Mouse (Mus musculus) lung, postnatal 0 days (tissue): ENCODE data around the gene Ppp2r5e. TPM values are rescaled to one million over a fixed set of nuclear protein-coding genes. Genes with fewer than 3 reads are reported as not detected.

Source experiments
- ATAC-seq: fragments of 200-750 bp; cut with Nextera tagmentation; 2 replicates; pipeline ENCODE4 v1.8.0; 2017; ENCODE audit warnings: moderate library complexity
- DNase-seq: peaks from one replicate; pipeline ENCODE4 v3.0.0-alpha.2; 2016; ENCODE audit warnings: low spot score
- H3K27ac ChIP-seq: fragments of 300-500 bp; sonication (generic); 2 replicates; pipeline ENCODE4 v1.5.1; 2014; ENCODE audit warnings: antibody characterized with exemption, mild to moderate bottlenecking, low read length, mixed read lengths
- H3K27me3 ChIP-seq: fragments of 300-500 bp; sonication (generic); replicated peaks from 2 replicates; pipeline ENCODE4 v1.6.1; 2014; ENCODE audit warnings: low read length, mixed read lengths; ENCODE audit not compliant: insufficient read depth
- H3K36me3 ChIP-seq: fragments of 300-500 bp; sonication (generic); 2 replicates; pipeline ENCODE4 v1.6.1; 2014; ENCODE audit warnings: low read length, mixed read lengths; ENCODE audit not compliant: insufficient read depth
- H3K4me1 ChIP-seq: fragments of 300-500 bp; sonication (generic); 2 replicates; pipeline ENCODE4 v1.6.1; 2014; ENCODE audit warnings: antibody characterized with exemption, low read depth, low read length, mixed read lengths; ENCODE audit not compliant: insufficient read depth
- H3K4me2 ChIP-seq: fragments of 300-500 bp; sonication (generic); replicated peaks from 2 replicates; pipeline ENCODE4 v1.6.1; 2014; ENCODE audit warnings: low read depth, mild to moderate bottlenecking, low read length, moderate library complexity, mixed read lengths
- H3K4me3 ChIP-seq: fragments of 300-500 bp; sonication (generic); 2 replicates; pipeline ENCODE4 v1.5.1; 2014; ENCODE audit warnings: low read depth, low read length
- H3K9ac ChIP-seq: fragments of 300-500 bp; sonication (generic); replicated peaks from 2 replicates; pipeline ENCODE4 v1.6.1; 2014; ENCODE audit warnings: low read depth, mild to moderate bottlenecking
- H3K9me3 ChIP-seq: fragments of 300-500 bp; sonication (generic); 2 replicates; pipeline ENCODE4 v1.6.1; 2016; ENCODE audit warnings: low read length, mixed read lengths
- CTCF ChIP-seq: IDR thresholded peaks from 2 replicates; pipeline ENCODE4 v1.5.1; 2016; ENCODE audit warnings: antibody characterized with exemption, mild to moderate bottlenecking
- EP300 ChIP-seq: IDR thresholded peaks from 2 replicates; pipeline ENCODE4 v1.6.1; 2016; ENCODE audit warnings: antibody characterized with exemption, mild to moderate bottlenecking, control low read depth
- WGBS: fragments of 180-500 bp; shearing (Covaris S2); extraction: QIAGEN DNeasy Blood & Tissue Kit; methylation state at CpG from one replicate; pipeline ENCODE4 v1.1.7; 2014; 5-methylcytosine and 5-hydroxymethylcytosine counted together
- polyA plus RNA-seq: library from polyadenylated mRNA; unstranded; fragments of >200 nt; fragmentation: Nextera tagmentation; extraction: Ambion mirVana; gene quantifications from 2 replicates; pipeline ENCODE4 v1.2.1, GENCODE M21; 2015

Gene Ppp2r5e
- polyA plus RNA-seq, 1 experiment from 2014 or later: 13.3 TPM

GRCm38 (mm10) chr12:75480031-75480430, 116.0 kb downstream of the Ppp2r5e start:
- ATAC-seq (no peak), DNase-seq (no peak)
- Histone ChIP-seq H3K27ac (no peak overlapping the region), H3K9ac (no peak overlapping the region), H3K4me3 (no peak overlapping the region), H3K4me1 (peaks cover 3% of the 10 kb centered on the region; the same call in 1 of the 2 replicates), H3K27me3 (no peaks in the 10 kb centered on the region), H3K36me3 (no peaks in the 10 kb centered on the region), H3K9me3 (no peaks in the 10 kb centered on the region), H3K4me2 (no peak overlapping the region)
- TF ChIP-seq EP300 (no peak), CTCF (no peak)
- WGBS: 76% methylated on average over 8 of the region's 8 CpGs

- ATAC-seq (peak; percentile 84), DNase-seq (peak; percentile 83)
- no peak overlapping the region for H3K4me2 ChIP-seq
- no peak overlapping the region for H3K9ac ChIP-seq
- H3K27ac ChIP-seq: peak overlapping the region; percentile 21
- 63% methylated on average over 8 of the region's 8 CpGs for WGBS
- no peaks in the 10 kb centered on the region for H3K27me3 ChIP-seq
- H3K4me3 ChIP-seq: no peak overlapping the region
- peaks cover 3% of the 10 kb centered on the region; the same call in 1 of the 2 replicates for H3K4me1 ChIP-seq
- no peaks in the 10 kb centered on the region for H3K36me3 ChIP-seq
- no peaks in the 10 kb centered on the region for H3K9me3 ChIP-seq
- TF ChIP-seq CTCF (no peak), EP300 (0 out of 2 replicates have a peak, but pooled peaks have one; percentile 17)
Measured at GRCm38 (mm10) chr12:75479375-75479898, 116.6 kb downstream of the Ppp2r5e start.

GRCm38 (mm10) chr12:75478596-75478995, 117.4 kb downstream of the Ppp2r5e start:
- Histone ChIP-seq H3K4me2 (no peak overlapping the region), H3K9ac (no peak overlapping the region), H3K36me3 (no peaks in the 10 kb centered on the region), H3K27ac (peak overlapping the region; percentile 43; the same call in 1 of the 2 replicates), H3K27me3 (no peaks in the 10 kb centered on the region), H3K9me3 (no peaks in the 10 kb centered on the region), H3K4me1 (peaks cover 3% of the 10 kb centered on the region; the same call in 1 of the 2 replicates), H3K4me3 (no peak overlapping the region)
- WGBS: 75% methylated on average over 3 of the region's 3 CpGs
- TF ChIP-seq CTCF: no peak
- no peak for TF ChIP-seq EP300
- peak; percentile 55 for DNase-seq
- ATAC-seq: peak; percentile 68

- 53% methylated on average over 4 of the region's 4 CpGs for WGBS
- Histone ChIP-seq H3K27me3 (no peaks in the 10 kb centered on the region), H3K36me3 (no peaks in the 10 kb centered on the region), H3K4me2 (no peak overlapping the region), H3K9ac (no peak overlapping the region), H3K4me1 (peaks cover 3% of the 10 kb centered on the region; the same call in 1 of the 2 replicates), H3K9me3 (no peaks in the 10 kb centered on the region), H3K4me3 (no peak overlapping the region), H3K27ac (peak overlapping the region; percentile 43; the same call in 1 of the 2 replicates)
- DNase-seq (peak; percentile 68), ATAC-seq (peak; percentile 18; the same call in 1 of the 2 replicates)
- TF ChIP-seq CTCF: no peak
- TF ChIP-seq EP300: no peak; the same call in 1 of the 2 replicates
Measured at GRCm38 (mm10) chr12:75478117-75478516, 117.9 kb downstream of the Ppp2r5e start.

GRCm38 (mm10) chr12:75473021-75473420, 123.0 kb downstream of the Ppp2r5e start:
- Histone ChIP-seq H3K4me1 (peaks cover 6% of the 10 kb centered on the region; the same call in 1 of the 2 replicates), H3K4me2 (no peak overlapping the region), H3K9ac (no peak overlapping the region), H3K4me3 (no peak overlapping the region), H3K27me3 (no peaks in the 10 kb centered on the region), H3K36me3 (0 out of 2 replicates have a peak, but pooled peaks cover 3% of the 10 kb centered on the region), H3K27ac (0 out of 2 replicates have a peak overlapping the region, but pooled peaks have one; percentile 47), H3K9me3 (no peaks in the 10 kb centered on the region)
- peak; percentile 73 for DNase-seq
- peak; percentile 81 for TF ChIP-seq EP300
- no peak for TF ChIP-seq CTCF
- peak; percentile 76 for ATAC-seq
- 42% methylated on average over 2 of the region's 2 CpGs for WGBS

GRCm38 (mm10) chr12:75472107-75472506, 123.9 kb downstream of the Ppp2r5e start:
- no peak overlapping the region for H3K27ac ChIP-seq
- H3K9me3 ChIP-seq: no peaks in the 10 kb centered on the region
- 0 out of 2 replicates have a peak, but pooled peaks have one; percentile 18 for ATAC-seq
- TF ChIP-seq CTCF (no peak), EP300 (no peak)
- 36% methylated on average over 3 of the region's 3 CpGs for WGBS
- H3K36me3 ChIP-seq: 0 out of 2 replicates have a peak, but pooled peaks cover 3% of the 10 kb centered on the region
- no peak for DNase-seq
- no peaks in the 10 kb centered on the region for H3K27me3 ChIP-seq
- H3K9ac ChIP-seq: no peak overlapping the region
- no peak overlapping the region for H3K4me3 ChIP-seq
- H3K4me1 ChIP-seq: peaks cover 6% of the 10 kb centered on the region; the same call in 1 of the 2 replicates
- no peak overlapping the region for H3K4me2 ChIP-seq
